Mouse (Mus musculus) gastrocnemius, postnatal 25 days (tissue): ENCODE measurements around the gene Olfr1466. TPM values are rescaled to one million over a fixed set of nuclear protein-coding genes. Genes with fewer than 3 reads are reported as not detected.

Source experiments
- DNase-seq: peaks from one replicate; pipeline ENCODE4 v3.0.0; 2022
- long read RNA-seq, 2 experiments: library from polyadenylated mRNA; stranded (forward); transcript quantifications; one replicate each; pipeline ENCODE4 v2.0.0; 2021
- total RNA-seq, 2 experiments: library from RNA; stranded (reverse); gene quantifications; 1 replicate in 1 of 2; 2 replicates in 1 of 2; pipeline ENCODE4 v1.2.3; 2021

The Olfr1466 gene
- total RNA-seq, result not detected
- long read RNA-seq, experiment 1, result 0 reads
- long read RNA-seq, experiment 2, result 0 reads

DNA sequence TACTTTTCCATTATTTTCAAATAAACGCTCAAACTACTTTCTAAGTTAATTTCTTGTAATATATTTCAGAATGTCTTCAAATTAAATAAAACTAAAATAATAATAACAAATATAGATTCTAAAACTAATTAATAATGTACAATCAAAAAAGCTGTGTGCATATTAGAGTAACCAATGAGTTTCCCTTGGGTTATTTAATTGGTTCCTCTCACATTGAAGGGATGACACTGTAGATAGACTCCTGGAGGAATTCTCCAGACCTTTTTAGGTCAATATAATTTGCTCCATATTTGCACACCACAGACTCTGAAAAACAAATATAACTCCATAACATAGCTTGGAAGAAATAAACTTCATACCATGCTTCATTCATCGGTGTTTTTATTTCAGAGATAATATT is at the start of gene Olfr1466:
Gene Olfr1466 (plus strand): TSS at position 301 of the 400 bp plus-strand sequence.
- DNase-seq, result no peak

DNA sequence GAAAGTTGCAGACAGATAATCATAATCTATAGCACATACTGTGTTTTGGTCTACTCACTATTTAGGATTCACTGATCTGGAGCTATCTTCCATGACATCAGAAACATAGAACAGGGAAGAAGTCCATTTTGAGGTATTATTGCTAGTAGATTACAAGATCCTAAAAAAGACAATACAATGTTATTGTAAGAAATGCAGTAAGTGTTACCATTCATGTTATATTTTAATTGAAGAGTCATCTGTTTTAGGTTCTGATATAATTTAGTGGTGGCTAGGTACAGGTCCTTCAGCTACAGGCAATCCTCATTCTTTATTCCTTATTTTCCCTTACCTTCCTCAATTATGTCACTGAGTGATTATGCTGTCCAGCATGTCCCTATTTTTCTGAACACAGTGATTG is 23.2 kb upstream of the Olfr1466 start, which contains the start of gene Olfr1465:
Gene Olfr1465 (minus strand): TSS at position 101 of the 400 bp plus-strand sequence.
- no peak for DNase-seq

DNA sequence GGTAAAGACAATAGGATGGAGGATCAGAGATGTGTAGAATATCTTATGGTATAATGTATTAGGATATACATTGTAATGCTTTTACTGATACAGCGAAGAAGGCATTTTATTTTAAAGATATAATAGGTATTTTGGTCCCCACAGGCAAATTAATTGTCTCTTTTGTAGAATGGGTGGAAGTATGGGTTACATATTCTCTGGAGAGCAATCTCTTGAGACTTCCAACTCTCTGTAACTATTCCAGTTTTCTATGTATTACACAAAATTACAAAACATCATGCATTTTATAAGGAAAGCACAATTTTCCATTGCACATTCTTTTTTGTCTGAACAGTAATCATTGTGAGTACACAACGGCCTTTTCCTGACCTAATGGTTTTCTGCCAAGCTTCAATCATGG is 23.3 kb downstream of the Olfr1466 start, which contains the start of gene Olfr1467:
Gene Olfr1467 (plus strand): TSS at position 301 of the 400 bp plus-strand sequence.
- no peak for DNase-seq

Other genes with a start within 250 kb of the Olfr1466 start
- gene Olfr1457, start 241.0 kb upstream of the Olfr1466 start, total RNA-seq, result not detected
- gene Olfr1458, start 232.1 kb upstream of the Olfr1466 start, total RNA-seq, result not detected
- gene Olfr1459, start 189.3 kb upstream of the Olfr1466 start, total RNA-seq, result not detected
- gene Olfr1461, start 175.9 kb upstream of the Olfr1466 start, total RNA-seq, result not detected
- gene Olfr1462, start 153.1 kb upstream of the Olfr1466 start, total RNA-seq, result not detected
- gene Olfr1463, start 107.5 kb upstream of the Olfr1466 start, total RNA-seq, result not detected
- gene Olfr1465, start 23.3 kb upstream of the Olfr1466 start, total RNA-seq, result not detected
- gene Olfr1467, start 23.4 kb downstream of the Olfr1466 start, total RNA-seq, result not detected
- not detected for gene Olfr1469, start 69.0 kb downstream of the Olfr1466 start, total RNA-seq
- not detected for gene Olfr1471, start 104.5 kb downstream of the Olfr1466 start, total RNA-seq
- not detected for gene Olfr1472, start 117.2 kb downstream of the Olfr1466 start, total RNA-seq
- gene Olfr1474, start 130.7 kb downstream of the Olfr1466 start, total RNA-seq, result not detected
- gene Olfr1475, start 141.3 kb downstream of the Olfr1466 start, total RNA-seq, result not detected
- not detected for gene Olfr1477, start 161.7 kb downstream of the Olfr1466 start, total RNA-seq
- gene Olfr1480, start 189.1 kb downstream of the Olfr1466 start, total RNA-seq, result not detected
- not detected for gene Olfr1484, start 244.6 kb downstream of the Olfr1466 start, total RNA-seq